Mouse (Mus musculus) MEL (cell line): ENCODE measurements around the gene Tmem126b. TPM values are rescaled to one million over a fixed set of nuclear protein-coding genes. Genes with fewer than 3 reads are reported as not detected.

ENCODE experiments used
- DNase-seq: peaks from one replicate; pipeline ENCODE4 v3.0.0; 2011; ENCODE audit warnings: low read depth, low spot score
- H3K27ac ChIP-seq: 2 replicates; pipeline ENCODE4 v1.5.1; 2012; ENCODE audit warnings: low read depth, mild to moderate bottlenecking, control low read depth, low read length, moderate library complexity; ENCODE audit not compliant: control insufficient read depth
- H3K27me3 ChIP-seq, 2 experiments: fragments of 150-350 bp in 1 of 2; sonication (generic) in 1 of 2; 2 replicates each; pipeline ENCODE4 v1.6.1; 2012; ENCODE audit warnings: low read length in 2 of 2, mild to moderate bottlenecking in 2 of 2, improper control_type of control experiment in 1 of 2, moderate library complexity in 1 of 2; ENCODE audit not compliant: insufficient read depth in 2 of 2, control insufficient read depth in 1 of 2
- H3K36me3 ChIP-seq, 2 experiments: 2 replicates each; pipeline ENCODE4 v1.6.1; 2012 to 2014; ENCODE audit warnings: low read length in 2 of 2, improper control_type of control experiment in 1 of 2, inconsistent platforms in 1 of 2, mild to moderate bottlenecking in 1 of 2; ENCODE audit not compliant: insufficient read depth in 2 of 2, control insufficient read depth in 1 of 2
- H3K4me1 ChIP-seq, 2 experiments: fragments of 150-350 bp in 1 of 2; sonication (generic) in 1 of 2; 2 replicates each; pipeline ENCODE4 v1.6.1; 2012; ENCODE audit warnings: low read length in 2 of 2, improper control_type of control experiment in 1 of 2, mild to moderate bottlenecking in 1 of 2; ENCODE audit not compliant: insufficient read depth in 2 of 2, control insufficient read depth in 1 of 2
- H3K4me3 ChIP-seq, 2 experiments: fragments of 150-350 bp in 1 of 2; sonication (generic) in 1 of 2; 2 replicates each; pipeline ENCODE4 v1.5.1; 2012; ENCODE audit warnings: low read depth in 2 of 2, low read length in 2 of 2, mild to moderate bottlenecking in 2 of 2, moderate library complexity in 2 of 2, control low read depth in 1 of 2, improper control_type of control experiment in 1 of 2; ENCODE audit not compliant: control insufficient read depth in 1 of 2, insufficient read depth in 1 of 2
- H3K79me2 ChIP-seq: 2 replicates; pipeline ENCODE4 v1.6.1; 2012; ENCODE audit warnings: mild to moderate bottlenecking, low read length, moderate library complexity; ENCODE audit not compliant: control insufficient read depth, poor library complexity, insufficient read depth
- H3K9ac ChIP-seq: 2 replicates; pipeline ENCODE4 v1.6.1; 2012; ENCODE audit warnings: low read depth, mild to moderate bottlenecking, control low read depth, low read length, moderate library complexity; ENCODE audit not compliant: control insufficient read depth, poor library complexity, severe bottlenecking
- H3K9me3 ChIP-seq: fragments of 150-350 bp; sonication (generic); replicated peaks from 2 replicates; pipeline ENCODE4 v1.6.1; 2012; ENCODE audit warnings: mild to moderate bottlenecking, low read length, improper control_type of control experiment, moderate library complexity; ENCODE audit not compliant: insufficient read depth
- BHLHE40 ChIP-seq: IDR thresholded peaks from 2 replicates; pipeline ENCODE4 v1.6.1; 2012; ENCODE audit warnings: low read depth, mild to moderate bottlenecking, inconsistent platforms, low read length, improper control_type of control experiment, borderline replicate concordance
- ELF1 ChIP-seq: IDR thresholded peaks from 2 replicates; pipeline ENCODE4 v1.6.1; 2014; ENCODE audit warnings: low read depth, mild to moderate bottlenecking, inconsistent platforms, low read length, improper control_type of control experiment, moderate library complexity
- EP300 ChIP-seq, 2 experiments: IDR thresholded peaks; 2 replicates each; pipeline ENCODE4 v1.6.1; 2011; ENCODE audit warnings: improper control_type of control experiment in 2 of 2, low read length in 2 of 2, low read depth in 1 of 2, mild to moderate bottlenecking in 1 of 2
- MAX ChIP-seq: IDR thresholded peaks from 2 replicates; pipeline ENCODE4 v1.6.1; 2011; ENCODE audit warnings: low read length, improper control_type of control experiment
- SIN3A ChIP-seq: IDR thresholded peaks from 2 replicates; pipeline ENCODE4 v1.6.1; 2012; ENCODE audit warnings: low read length, improper control_type of control experiment, inconsistent platforms
- TCF12 ChIP-seq: IDR thresholded peaks from 2 replicates; pipeline ENCODE4 v1.6.1; 2014; ENCODE audit warnings: low read depth, mild to moderate bottlenecking, inconsistent platforms, low read length, improper control_type of control experiment, moderate library complexity
- UBTF ChIP-seq: IDR thresholded peaks from 2 replicates; pipeline ENCODE4 v1.6.1; 2012; ENCODE audit warnings: low read depth, mild to moderate bottlenecking, inconsistent platforms, low read length, improper control_type of control experiment, moderate library complexity, borderline replicate concordance; ENCODE audit not compliant: insufficient read depth
- USF2 ChIP-seq, 2 experiments: IDR thresholded peaks; 2 replicates each; pipeline ENCODE4 v1.6.1; 2011 to 2012; ENCODE audit warnings: improper control_type of control experiment in 2 of 2, low read length in 2 of 2, borderline replicate concordance in 1 of 2, inconsistent platforms in 1 of 2, low read depth in 1 of 2, mild to moderate bottlenecking in 1 of 2; ENCODE audit not compliant: insufficient read depth in 1 of 2
- ZKSCAN1 ChIP-seq: IDR thresholded peaks from 2 replicates; pipeline ENCODE4 v1.6.1; 2012; ENCODE audit warnings: low read depth, mild to moderate bottlenecking, inconsistent platforms, low read length, improper control_type of control experiment, moderate library complexity
- polyA plus RNA-seq, 2 experiments: library from polyadenylated mRNA; stranded (reverse) in 1 of 2; unstranded in 1 of 2; fragments of >175 nt in 1 of 2; fragments of >200 nt in 1 of 2; gene quantifications; 2 replicates each; pipeline versions ENCODE4 v1.2.1 to v1.2.4; 2012; ENCODE audit warnings: low replicate concordance in 2 of 2, low read depth in 1 of 2; ENCODE audit not compliant: insufficient read length in 2 of 2, insufficient read depth in 1 of 2, missing spikeins in 1 of 2
- total RNA-seq: library from RNA; depleted of rRNA; stranded (reverse); fragments of 300-350 nt; gene quantifications from 2 replicates; pipeline ENCODE4 v1.2.3, GENCODE M21; 2012; rRNA removed

The Tmem126b gene
- total and polyA plus RNA-seq, 3 experiments = 7.9 to 8.1 TPM; not detected in 1

GRCm38 (mm10) chr7:90427006-90427405 is 48.8 kb downstream of the Tmem126b start:
- H3K9ac ChIP-seq = no peak overlapping the region
- H3K4me1 ChIP-seq = no peaks in the 10 kb centered on the region
- no peak overlapping the region for H3K27ac ChIP-seq
- peaks cover 4 to 6% of the 10 kb centered on the region in 2 experiments; a peak in 2 of 4 replicates for H3K27me3 ChIP-seq
- no peaks in the 10 kb centered on the region for H3K79me2 ChIP-seq
- no peak for DNase-seq
- H3K9me3 ChIP-seq = no peaks in the 10 kb centered on the region
- TF ChIP-seq MAX (no peak), EP300 (IDR thresholded peaks at IDR 0.05; ENCODE audit: low read depth in 1 of 2, low read length in 2 of 2) (no peak), SIN3A (no peak), TCF12 (no peak), ZKSCAN1 (no peak), ELF1 (no peak)
- no peaks in the 10 kb centered on the region for H3K36me3 ChIP-seq
- no peak overlapping the region for H3K4me3 ChIP-seq

GRCm38 (mm10) chr7:90426020-90427001 is 49.5 kb downstream of the Tmem126b start, which contains the start of gene Ccdc89:
TSS of gene Ccdc89 (plus strand) at chr7:90426577.
- Histone ChIP-seq H3K9me3 (no peaks in the 10 kb centered on the region), H3K27me3 (peaks cover 4 to 6% of the 10 kb centered on the region in 2 experiments; a peak in 2 of 4 replicates), H3K79me2 (no peaks in the 10 kb centered on the region), H3K4me3 (no peak within 1 kb of the TSS), H3K4me1 (no peaks in the 10 kb centered on the region), H3K9ac (no peak within 1 kb of the TSS), H3K27ac (no peak within 1 kb of the TSS), H3K36me3 (no peaks in the 10 kb centered on the region)
- DNase-seq = no peak
- no peak for TF ChIP-seq BHLHE40
- TF ChIP-seq UBTF = no peak
- TF ChIP-seq SIN3A = no peak
- no peak for TF ChIP-seq USF2 (IDR thresholded peaks at IDR 0.05; ENCODE audit: borderline replicate concordance in 1 of 2, insufficient read depth in 1 of 2, low read depth in 1 of 2, low read length in 2 of 2)

Other genes starting within 250 kb of the Tmem126b start
- gene Ccdc83, start 210.2 kb downstream of the Tmem126b start, total RNA-seq = not detected in 2 replicates
- gene Ccdc83, start 210.2 kb downstream of the Tmem126b start, polyA plus RNA-seq = not detected
- gene Sytl2, start 173.7 kb downstream of the Tmem126b start, total RNA-seq = not detected in 2 replicates
- not detected for gene Sytl2, start 173.7 kb downstream of the Tmem126b start, polyA plus RNA-seq
- not detected in 2 replicates for gene Ccdc89, start 49.4 kb downstream of the Tmem126b start, total RNA-seq
- not detected for gene Ccdc89, start 49.4 kb downstream of the Tmem126b start, polyA plus RNA-seq
- 54.6 and 63.3 TPM in 2 replicates for gene Crebzf, start 33.3 kb downstream of the Tmem126b start, total RNA-seq
- gene Crebzf, start 33.3 kb downstream of the Tmem126b start, polyA plus RNA-seq = 100 to 1,000 TPM in 1 of 2 experiments, 10 to 100 TPM in 1; 78.9 to 152 TPM
- 10.3 and 14.3 TPM in 2 replicates for gene Tmem126a, start 18.8 kb downstream of the Tmem126b start, total RNA-seq
- 10 to 100 TPM in 1 of 2 experiments, not detected in 1; 11.9 TPM for gene Tmem126a, start 18.8 kb downstream of the Tmem126b start, polyA plus RNA-seq
- 0.04 TPM in 1 of 2 replicates, not detected in the other for gene Dlg2, start 671 bp upstream of the Tmem126b start, total RNA-seq
- gene Dlg2, start 671 bp upstream of the Tmem126b start, polyA plus RNA-seq = not detected